Mouse (Mus musculus): ENCODE results near the gene Strn4.
A peak's percentile ranks its signal among the peaks of the same experiment; 100 is the strongest.

The Strn4 gene

DNA sequence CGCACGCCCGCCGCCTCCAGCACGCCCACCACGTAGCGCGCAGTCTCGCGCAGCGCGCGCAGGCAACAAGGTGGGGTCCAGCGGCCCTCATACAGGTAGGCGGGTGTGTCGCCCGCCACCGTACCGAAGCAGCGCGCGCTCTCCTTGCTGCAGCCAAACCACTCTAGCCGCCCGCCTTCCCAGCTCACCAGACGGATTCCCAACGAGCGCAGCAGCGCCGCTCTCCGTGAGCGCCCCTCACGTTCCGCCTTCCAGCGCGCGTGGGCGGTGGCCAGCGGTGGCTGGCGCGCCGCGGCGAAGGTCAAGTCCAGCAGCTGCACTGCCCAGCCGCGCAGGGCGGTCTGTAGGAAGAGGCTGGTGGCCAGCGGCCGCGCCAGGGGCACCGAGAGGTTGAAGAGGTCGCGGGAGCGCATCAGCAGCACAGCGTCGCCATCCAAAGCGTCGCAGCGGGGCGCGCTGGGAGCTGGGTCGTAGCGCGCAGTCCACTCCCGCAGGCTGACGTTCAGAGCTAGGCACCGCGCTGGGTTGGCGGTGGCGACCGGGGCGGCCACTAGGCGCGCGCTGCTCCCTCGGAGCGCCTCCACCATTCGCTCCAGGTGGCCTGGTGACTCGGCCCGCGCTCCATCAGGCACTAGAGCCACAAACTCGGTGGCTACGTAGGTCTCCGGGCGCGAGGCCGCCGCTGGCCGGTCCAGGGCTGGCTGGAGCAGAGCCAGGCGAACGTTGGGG lies 4.6 kb upstream of the Strn4 start:
- DNase-seq (ENCODE audit: low spot score): peak; percentile 79

DNA sequence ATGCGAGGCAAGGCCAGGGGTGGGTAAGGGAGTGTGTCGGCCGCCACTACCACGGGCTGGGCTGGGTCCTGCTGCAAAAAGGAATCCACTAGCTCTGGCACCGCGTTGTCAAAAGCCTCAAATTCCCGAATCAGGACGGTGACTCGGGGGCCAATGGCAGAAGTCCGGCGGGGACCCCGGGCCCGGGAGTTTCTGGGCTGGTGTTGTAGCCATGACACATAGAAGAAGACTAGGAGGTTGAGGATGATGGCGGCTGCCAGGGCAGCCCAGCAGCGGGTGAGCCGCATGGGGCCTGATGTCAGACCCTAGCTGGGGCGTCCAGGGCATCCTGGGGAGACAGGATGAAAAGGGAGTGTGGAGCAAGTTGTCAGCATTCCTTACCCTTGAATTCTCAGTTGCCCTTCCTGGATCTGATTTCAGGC lies 4.0 kb upstream of the Strn4 start:
- DNase-seq (ENCODE audit: low spot score): no peak

GRCm38 (mm10) chr7:16812505-16812904 lies 3.2 kb upstream of the Strn4 start:
- no peak for DNase-seq (ENCODE audit: low spot score)

DNA sequence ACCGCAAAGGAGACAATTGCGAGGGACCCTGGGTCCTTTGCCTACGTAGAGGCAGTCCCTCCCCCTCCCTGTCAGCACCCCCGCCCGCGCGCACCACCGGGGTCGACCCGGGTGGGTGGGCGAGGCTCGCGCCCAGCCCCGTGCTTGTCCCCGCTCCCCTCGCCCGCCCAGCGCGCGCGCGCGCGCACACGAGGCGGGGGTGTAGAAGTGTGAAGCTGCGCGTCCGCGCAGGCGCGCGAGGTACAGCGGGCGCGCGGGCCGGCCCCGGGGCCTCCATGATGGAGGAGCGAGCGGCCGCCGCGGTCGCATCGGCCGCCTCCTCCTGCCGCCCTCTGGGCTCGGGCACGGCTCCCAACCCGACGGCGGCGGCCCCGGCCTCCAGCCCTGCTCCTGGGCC lies 387 bp downstream of the Strn4 start:
- peak; percentile 75 for DNase-seq (ENCODE audit: low spot score)

GRCm38 (mm10) chr7:16816475-16817122 lies 910 bp downstream of the Strn4 start, which contains the start of gene Fkrp:
Gene Fkrp, minus strand, starts transcription at chr7:16816732.
- peak; percentile 47 for DNase-seq (ENCODE audit: low spot score)

GRCm38 (mm10) chr7:16817693-16818092 lies 2.0 kb downstream of the Strn4 start:
- DNase-seq (ENCODE audit: low spot score): no peak

DNA sequence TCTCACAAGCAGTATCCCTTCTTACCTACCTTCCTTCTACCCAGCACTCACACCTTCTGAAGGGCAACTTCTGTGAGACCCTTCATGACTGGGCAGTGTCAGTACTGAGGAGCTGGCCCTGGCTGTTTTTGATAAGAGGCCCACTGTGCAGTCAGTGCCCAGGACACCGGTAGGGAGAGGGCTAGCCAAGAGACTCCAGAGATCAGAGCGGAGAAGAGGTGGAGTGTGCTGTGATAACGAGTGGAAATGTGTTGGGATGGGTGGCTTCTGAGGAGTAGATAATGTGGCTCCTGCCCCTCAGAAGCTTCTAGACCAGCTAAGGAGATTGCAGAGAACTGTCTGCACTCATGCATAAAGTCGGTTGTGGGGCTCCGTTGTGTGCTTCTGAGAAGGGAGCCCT lies 4.1 kb downstream of the Strn4 start:
- DNase-seq (ENCODE audit: low spot score): no peak

GRCm38 (mm10) chr7:16820271-16820763 lies 4.6 kb downstream of the Strn4 start:
- DNase-seq (ENCODE audit: low spot score): no peak

DNA sequence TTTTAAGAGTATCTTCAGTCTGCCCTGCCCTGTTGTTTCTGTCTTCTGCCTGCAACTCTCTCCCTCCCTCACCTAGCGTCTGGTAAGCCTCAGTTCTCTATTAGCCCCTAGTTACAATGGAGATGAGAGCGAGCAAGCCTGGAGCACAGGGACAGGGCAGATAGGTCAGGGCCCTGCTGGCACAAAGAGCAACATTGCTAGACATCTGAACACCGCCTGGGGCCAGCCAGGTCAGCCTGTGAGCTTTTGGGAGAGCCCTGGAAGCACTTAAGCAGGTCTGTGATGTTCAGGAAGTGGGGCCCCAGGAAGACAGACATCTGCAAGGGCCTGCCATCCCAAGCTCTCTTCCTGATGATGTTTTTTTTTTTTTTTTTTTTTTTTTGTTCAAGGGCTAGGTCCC lies 5.4 kb downstream of the Strn4 start:
- DNase-seq (ENCODE audit: low spot score): peak; percentile 70

- DNase-seq (ENCODE audit: low spot score): no peak
Observed at GRCm38 (mm10) chr7:16821669-16822101, 6.0 kb downstream of the Strn4 start.

GRCm38 (mm10) chr7:16823734-16824133 lies 8.0 kb downstream of the Strn4 start:
- DNase-seq (ENCODE audit: low spot score): no peak

GRCm38 (mm10) chr7:16825785-16826184 lies 10.1 kb downstream of the Strn4 start:
- DNase-seq (ENCODE audit: low spot score): no peak

GRCm38 (mm10) chr7:16826571-16826970 lies 10.9 kb downstream of the Strn4 start:
- DNase-seq (ENCODE audit: low spot score): no peak

DNA sequence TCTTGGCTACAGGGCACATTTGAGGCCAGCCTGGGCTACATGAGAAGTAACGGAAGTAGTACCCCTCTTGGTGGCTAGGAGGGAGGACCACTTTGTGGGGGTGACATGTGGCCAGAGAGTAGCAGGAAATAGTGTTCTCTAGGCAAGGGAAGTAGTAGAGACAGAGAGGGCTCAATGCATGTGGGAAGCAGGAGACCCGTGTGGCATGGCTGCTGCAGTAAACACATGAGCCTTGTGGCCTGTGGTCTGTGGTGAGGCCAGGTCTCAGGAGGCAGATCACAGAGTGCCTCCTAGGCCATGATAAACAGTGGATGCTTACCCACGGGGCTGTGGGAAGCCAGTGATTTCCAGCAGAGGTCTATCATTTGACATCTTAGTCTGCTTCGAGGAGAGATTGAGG lies 11.6 kb downstream of the Strn4 start:
- DNase-seq (ENCODE audit: low spot score): no peak

DNA sequence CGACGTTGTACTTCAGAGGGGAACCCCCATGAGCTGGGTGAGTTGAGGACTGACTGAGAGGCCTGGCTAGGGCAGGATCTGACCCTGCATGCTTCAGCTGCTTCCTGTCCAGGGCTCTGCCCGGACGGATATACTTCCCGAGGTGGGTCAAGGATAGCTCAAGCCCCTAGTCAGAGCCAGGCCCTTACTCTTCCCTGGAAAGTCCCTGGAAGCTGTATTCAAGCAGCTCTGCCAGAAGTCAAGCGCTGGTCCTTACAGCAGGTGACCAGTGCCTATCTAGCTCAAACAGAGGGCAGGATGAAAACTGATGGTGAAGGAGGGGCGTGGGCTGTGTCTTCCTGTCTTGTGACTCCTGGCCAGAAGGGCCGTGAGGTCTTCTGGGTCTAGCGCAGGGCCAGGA lies 14.8 kb downstream of the Strn4 start:
- no peak for DNase-seq (ENCODE audit: low spot score)

GRCm38 (mm10) chr7:16837916-16838803 lies 22.5 kb downstream of the Strn4 start:
- DNase-seq (ENCODE audit: low spot score): no peak

DNA sequence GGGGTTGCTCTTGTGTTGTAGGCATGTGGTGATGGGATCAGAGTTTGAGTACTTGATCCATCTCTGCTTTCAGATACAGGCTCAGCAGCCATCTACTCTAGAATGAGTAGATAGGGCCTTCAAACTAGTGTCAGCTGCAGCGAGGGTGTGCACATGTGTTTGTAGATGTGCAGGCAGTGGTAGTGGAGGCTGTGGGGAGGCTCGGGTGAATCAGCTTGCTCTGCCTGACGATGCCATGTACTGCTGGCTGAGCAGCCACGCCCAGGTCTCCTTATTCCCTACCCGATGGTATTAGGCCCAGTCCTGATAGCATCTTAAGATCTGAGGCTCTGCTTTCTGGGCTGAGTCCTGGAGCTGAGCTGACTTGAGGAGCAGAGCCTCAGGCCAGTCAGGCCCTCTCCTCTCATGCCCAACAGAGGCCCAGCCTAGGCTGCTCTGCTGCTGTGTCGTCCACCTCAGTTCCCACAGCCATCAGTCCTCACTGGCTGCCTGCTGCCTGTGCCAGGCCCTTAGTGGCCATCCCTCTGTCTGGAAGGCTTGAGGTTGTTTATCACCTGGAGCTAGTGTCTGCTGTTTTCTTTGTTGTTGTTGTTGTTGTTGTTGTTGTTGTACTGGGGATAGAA lies 23.2 kb downstream of the Strn4 start:
- DNase-seq (ENCODE audit: low spot score): no peak

DNA sequence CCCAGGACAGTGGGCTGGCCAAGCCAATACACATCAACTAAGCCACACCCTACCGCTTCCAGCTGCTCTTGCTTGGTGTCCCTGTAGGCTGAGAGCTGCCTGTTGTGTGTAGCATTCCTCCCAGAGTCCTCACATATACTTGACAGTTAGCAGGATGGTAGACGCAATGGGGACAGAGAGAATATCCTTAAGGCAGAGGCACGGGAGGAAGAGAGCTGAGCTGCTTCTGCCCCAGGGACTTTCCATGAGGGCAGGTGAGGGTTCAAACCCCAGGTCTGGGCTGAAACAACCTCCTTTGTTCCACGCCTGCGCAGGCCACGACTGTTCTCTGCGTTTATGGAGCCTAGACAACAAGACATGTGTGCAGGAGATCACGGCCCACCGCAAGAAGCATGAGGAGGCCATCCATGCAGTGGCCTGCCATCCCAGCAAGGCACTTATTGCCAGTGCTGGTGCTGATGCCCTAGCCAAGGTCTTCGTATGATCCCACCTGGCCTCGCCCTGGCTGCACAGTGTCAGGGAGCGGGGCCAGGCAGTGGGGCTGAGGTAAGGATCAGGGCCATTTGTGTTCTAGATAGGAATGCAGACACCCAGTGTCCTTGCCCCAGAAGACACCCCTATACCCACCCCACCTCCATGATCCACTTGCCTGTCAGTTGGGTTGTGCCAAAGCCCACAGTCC lies 23.9 kb downstream of the Strn4 start:
- DNase-seq (ENCODE audit: low spot score): no peak

- no peak for DNase-seq (ENCODE audit: low spot score)
Observed at GRCm38 (mm10) chr7:16840109-16840491, 24.4 kb downstream of the Strn4 start.

DNA sequence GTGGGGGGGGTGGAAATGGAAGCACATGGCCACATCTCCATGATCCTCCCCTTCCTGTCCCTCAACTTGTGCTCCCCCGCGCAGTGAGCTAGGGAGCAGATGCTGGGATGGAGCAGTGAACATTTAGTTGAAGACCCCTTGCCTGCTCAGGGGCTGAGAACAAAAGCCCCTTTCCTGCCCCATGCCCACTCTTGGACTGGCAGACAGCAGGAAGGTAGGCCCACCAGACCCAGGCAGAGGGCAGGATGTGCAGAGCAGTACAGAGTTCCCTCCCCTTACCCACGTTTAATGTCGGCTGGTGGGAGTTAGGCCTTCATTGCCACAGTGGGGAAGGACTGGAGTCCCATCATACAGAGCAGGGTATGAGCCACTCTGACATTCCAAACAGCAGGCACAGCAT lies 25.4 kb downstream of the Strn4 start:
- DNase-seq (ENCODE audit: low spot score): no peak

Measured in embryo, embryonic 10 days (tissue).